9 mouse cellular contexts compared by ENCODE assay signal in the genomic region with DNA sequence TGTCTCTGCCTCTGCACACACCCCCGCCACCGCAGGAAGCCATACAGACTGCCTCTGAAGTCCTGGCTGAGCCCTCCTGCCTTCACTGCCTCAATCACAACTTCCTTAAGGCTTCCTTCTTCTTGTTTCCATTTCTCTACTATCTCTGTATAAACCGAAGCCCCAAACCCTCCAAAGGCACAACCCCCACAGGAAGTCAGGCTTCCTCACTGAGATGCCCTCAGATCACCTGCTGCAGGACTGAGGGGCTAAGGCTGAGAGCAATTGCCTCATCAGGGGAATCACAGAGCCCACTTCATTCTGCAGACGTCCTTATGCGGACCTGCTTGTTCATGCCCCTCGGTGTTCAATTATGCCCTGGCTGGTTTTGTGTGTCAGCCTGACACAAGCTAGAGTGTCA. TPM values are rescaled to one million over a fixed set of nuclear protein-coding genes. Genes with fewer than 3 reads are reported as not detected.
DNase-seq lines count a peak whose midpoint lies in the region; ATAC-seq lines count a peak whose summit lies in the region.
"Had no signal": no experiment of that assay in that cellular context is flagged by ENCODE, and none has a peak within 500 bp of the region (broad histone marks: within the 10 kb centered on the region; RNA-seq: fewer than 3 reads in every experiment).

No protein-coding gene starts in this region.

- no peak for ATAC-seq in heart, embryonic 14.5 days (ENCODE audit: insufficient number of reproducible peaks, insufficient read depth, low FRiP score, low read depth)
- ATAC-seq in megakaryocyte progenitor cell, adult 5-6 weeks (replicated peaks; ENCODE audit: poor library complexity) = no peak; the same call in 1 of the 2 replicates

- H3K36me3 ChIP-seq in heart, embryonic 14.5 days (ENCODE audit: control insufficient read depth, insufficient read depth, low read length) = peaks cover 42% of the 10 kb centered on the region

- 74% methylated on average over 6 of the region's 6 CpGs for WGBS in heart, embryonic 14.5 days

- peaks cover 4 to 17% of the 10 kb centered on the region in 2 experiments; a peak in 3 of 4 replicates for H3K4me1 ChIP-seq in heart, embryonic 14.5 days (ENCODE audit: control insufficient read depth in 2 of 2, insufficient read depth in 2 of 2, low read length in 2 of 2)

- H3K27ac ChIP-seq in heart, embryonic 14.5 days (replicated peaks in 1 of 2; ENCODE audit: control insufficient read depth in 1 of 2, insufficient read depth in 1 of 2, low read depth in 2 of 2, low read length in 2 of 2) = no peak overlapping the region

- H3K4me2 ChIP-seq in heart, embryonic 14.5 days (ENCODE audit: low read length) = peak overlapping the region; percentile 86

- H3K4me3 ChIP-seq in heart, embryonic 14.5 days (ENCODE audit: control insufficient read depth in 1 of 2, insufficient read depth in 1 of 2, low read depth in 1 of 2, low read length in 2 of 2) = no peak overlapping the region

- no peaks in the 10 kb centered on the region for H3K27me3 ChIP-seq in heart, embryonic 14.5 days (ENCODE audit: control insufficient read depth, insufficient read depth, low read length)

- peak overlapping the region; percentile 4; the same call in 1 of the 2 replicates for H3K9ac ChIP-seq in heart, embryonic 14.5 days (ENCODE audit: low read length)

- DNase-seq in heart, postnatal 14 days = no peak
- peak; percentile 32 for DNase-seq in T-cell, adult 2 months (ENCODE audit: low spot score)
- DNase-seq in induced T-regulatory cell, adult 2 months (ENCODE audit: low read depth) = peak; percentile 55
- peak; percentile 57 for DNase-seq in naive thymus-derived CD4-positive, alpha-beta T cell, adult 2 months (ENCODE audit: low read depth)
- DNase-seq in frontal cortex, postnatal 14 days (ENCODE audit: low spot score in 2 of 2) = no peak
- DNase-seq in gastrocnemius, postnatal 36 days = no peak
- DNase-seq: kidney, adult 18-20 months had no signal

- intact Hi-C loops in heart, postnatal 14 days (cut with DNase I) = no loop called here
- intact Hi-C loops in gastrocnemius, postnatal 36 days (cut with DNase I) = no loop called here

- H3K9me3 ChIP-seq in heart, embryonic 14.5 days (ENCODE audit: control insufficient read depth, low read length) = no peaks in the 10 kb centered on the region

RNA-seq across cellular contexts. Expression of a gene that starts 1.4 kb away (rescaled TPM):
- 521 and 566 TPM in 2 replicates for polyA plus RNA-seq in heart, embryonic 14.5 days (2014; fragmentation: Nextera tagmentation; extraction: Ambion mirVana)
- 100 to 1,000 TPM; 217 to 236 TPM for total RNA-seq in heart, postnatal 14 days (2021)
- 149 and 186 TPM in 2 replicates for total RNA-seq in megakaryocyte progenitor cell, adult 5-6 weeks (2015)
- total RNA-seq in megakaryocyte progenitor cell, adult 5-6 weeks (2017) = 108 and 180 TPM in 2 replicates
- 100 to 1,000 TPM; 170 to 184 TPM for total RNA-seq in gastrocnemius, postnatal 36 days (2021)

RNA-seq across cellular contexts. Expression of a gene that starts 8.2 kb away (rescaled TPM):
- polyA plus RNA-seq in heart, embryonic 14.5 days (2014; fragmentation: Nextera tagmentation; extraction: Ambion mirVana) = not detected in 2 replicates
- total RNA-seq in heart, postnatal 14 days (2021) = not detected
- total RNA-seq in megakaryocyte progenitor cell, adult 5-6 weeks (2015) = 2.4 and 5.2 TPM in 2 replicates
- 2.7 and 5.0 TPM in 2 replicates for total RNA-seq in megakaryocyte progenitor cell, adult 5-6 weeks (2017)
- total RNA-seq in gastrocnemius, postnatal 36 days (2021) = not detected

RNA-seq across cellular contexts. Expression of a gene that starts 22.8 kb away (rescaled TPM):
- polyA plus RNA-seq in heart, embryonic 14.5 days (2014; fragmentation: Nextera tagmentation; extraction: Ambion mirVana) = not detected in 2 replicates
- not detected for total RNA-seq in heart, postnatal 14 days (2021)
- total RNA-seq in megakaryocyte progenitor cell, adult 5-6 weeks (2015) = not detected in 2 replicates
- not detected in 2 replicates for total RNA-seq in megakaryocyte progenitor cell, adult 5-6 weeks (2017)
- total RNA-seq in gastrocnemius, postnatal 36 days (2021) = not detected

RNA-seq across cellular contexts. Expression of a gene that starts 34.8 kb away (rescaled TPM):
- polyA plus RNA-seq in heart, embryonic 14.5 days (2014; fragmentation: Nextera tagmentation; extraction: Ambion mirVana) = not detected in 2 replicates
- total RNA-seq in heart, postnatal 14 days (2021) = not detected
- not detected in 2 replicates for total RNA-seq in megakaryocyte progenitor cell, adult 5-6 weeks (2015)
- total RNA-seq in megakaryocyte progenitor cell, adult 5-6 weeks (2017) = not detected in 2 replicates
- not detected for total RNA-seq in gastrocnemius, postnatal 36 days (2021)

RNA-seq across cellular contexts. Expression of a gene that starts 46.2 kb away (rescaled TPM):
- not detected in 2 replicates for polyA plus RNA-seq in heart, embryonic 14.5 days (2014; fragmentation: Nextera tagmentation; extraction: Ambion mirVana)
- not detected for total RNA-seq in heart, postnatal 14 days (2021)
- total RNA-seq in megakaryocyte progenitor cell, adult 5-6 weeks (2015) = not detected in 2 replicates
- total RNA-seq in megakaryocyte progenitor cell, adult 5-6 weeks (2017) = not detected in 2 replicates
- not detected for total RNA-seq in gastrocnemius, postnatal 36 days (2021)

Comparison
In these comparisons a context has a peak if more than half of its experiments do, and no peak if none do; other contexts are left out.
1. DNase-seq: peak in T-cell, adult 2 months (single experiment), induced T-regulatory cell, adult 2 months (single experiment) and naive thymus-derived CD4-positive, alpha-beta T cell, adult 2 months (single experiment); none in heart, postnatal 14 days (0 of 2), frontal cortex, postnatal 14 days (0 of 2) and gastrocnemius, postnatal 36 days (0 of 2).